Mouse (Mus musculus) spleen, adult 2 months (tissue): Measurements from ENCODE around the gene Myh9.

Source experiments
- CTCF ChIP-seq: fragments of 200-500 bp; IDR thresholded peaks from 2 replicates; pipeline ENCODE4 v1.5.1; 2011; ENCODE audit warnings: mild to moderate bottlenecking, inconsistent platforms; ENCODE audit not compliant: insufficient read depth, insufficient read length, insufficient replicate concordance; ENCODE audit errors: extremely low read depth
- POLR2A ChIP-seq: fragments of 200-500 bp; IDR thresholded peaks from 2 replicates; pipeline ENCODE4 v1.6.1; 2011; ENCODE audit warnings: low read depth, low read length, inconsistent platforms

DNA sequence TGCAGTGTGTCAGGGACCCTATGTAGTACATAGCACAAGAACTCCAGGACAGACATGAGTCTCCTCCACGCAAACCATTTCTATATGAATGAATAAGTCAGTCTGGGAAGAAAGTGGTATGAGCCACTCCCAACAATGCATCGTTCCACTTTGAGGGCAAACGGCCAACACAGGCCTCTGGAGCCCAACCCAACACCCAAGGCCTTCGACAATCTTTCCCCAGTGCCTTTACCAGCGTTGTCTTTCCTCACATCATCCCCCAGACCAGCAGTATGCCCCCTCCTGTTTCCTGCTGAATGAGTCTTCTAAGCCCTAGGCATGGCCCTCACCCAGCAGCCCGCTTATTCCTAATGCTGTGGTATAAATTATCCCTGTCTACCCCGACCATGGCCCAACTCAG is 20.6 kb downstream of the Myh9 start:
- TF ChIP-seq POLR2A = no peak
- no peak for TF ChIP-seq CTCF
